Mouse (Mus musculus): ENCODE data around the gene Rgs19.

Rgs19 gene

GRCm38 (mm10) chr2:181653523-181653922, 40.3 kb downstream of the Rgs19 start:
- DNase-seq (ENCODE audit: low read depth): no peak

GRCm38 (mm10) chr2:181653065-181653464, 40.7 kb downstream of the Rgs19 start:
- DNase-seq (ENCODE audit: low read depth): no peak

DNA sequence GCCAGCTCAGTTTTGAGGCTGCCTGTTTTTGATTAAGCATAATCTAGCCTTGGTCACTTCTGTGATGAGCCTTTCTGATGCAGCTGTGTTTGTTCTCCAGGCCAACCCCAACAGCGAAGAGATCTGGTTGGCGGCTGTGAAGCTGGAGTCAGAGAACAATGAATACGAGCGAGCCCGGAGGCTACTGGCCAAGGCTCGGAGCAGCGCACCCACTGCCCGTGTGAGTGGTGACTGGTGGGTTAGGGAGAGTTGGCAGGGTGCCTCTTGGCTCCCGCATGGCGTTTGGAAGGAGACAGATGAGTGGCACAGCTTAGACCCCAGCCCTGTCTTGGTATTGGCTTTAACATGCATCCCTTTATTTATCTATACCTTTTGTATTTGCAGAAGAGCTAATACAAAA, 44.9 kb downstream of the Rgs19 start:
- DNase-seq (ENCODE audit: low read depth): no peak

- no peak for DNase-seq (ENCODE audit: low read depth)
Measured at GRCm38 (mm10) chr2:181646626-181647472, 46.9 kb downstream of the Rgs19 start.

DNA sequence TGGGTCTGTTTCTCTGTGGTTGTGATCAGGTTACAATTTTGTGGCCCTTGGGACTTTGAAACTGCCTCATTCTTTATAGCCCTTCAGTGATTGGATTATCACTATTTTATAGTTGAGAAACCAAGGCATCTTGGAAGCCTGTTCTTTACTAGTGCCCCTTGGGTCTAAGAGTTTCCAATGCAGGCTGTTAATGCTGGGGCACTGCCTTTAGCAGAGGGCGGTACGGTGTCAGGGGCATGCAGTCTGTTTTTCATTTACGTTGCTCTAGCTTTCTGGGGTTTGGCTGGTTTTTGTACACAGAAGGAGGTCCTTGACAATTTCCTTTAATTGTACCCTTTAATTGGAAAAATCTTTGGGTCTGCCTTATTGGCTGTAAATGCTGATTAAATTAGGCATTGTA, 48.1 kb downstream of the Rgs19 start:
- DNase-seq (ENCODE audit: low read depth): no peak

DNA sequence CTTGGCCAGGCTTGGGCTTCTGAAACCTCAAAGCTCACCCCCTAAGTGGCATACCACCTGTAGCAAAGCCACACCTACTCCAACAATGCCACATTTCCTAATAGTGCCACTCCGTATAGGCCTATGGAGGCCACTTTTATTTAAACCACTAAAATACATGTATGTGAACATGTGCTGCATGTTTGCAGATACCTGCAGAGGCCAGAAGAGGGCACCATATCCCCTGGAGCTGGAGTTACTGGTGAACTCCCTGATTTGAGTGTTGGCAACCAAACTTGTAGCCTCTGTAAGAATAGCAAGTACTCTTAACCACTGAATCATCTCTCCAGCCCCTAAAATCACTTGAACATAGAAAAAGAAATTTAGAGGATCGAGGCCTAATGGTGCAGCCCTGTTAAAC, 49.4 kb downstream of the Rgs19 start:
- no peak for DNase-seq (ENCODE audit: low read depth)

All from fibroblast of lung, adult 2 months (primary cell).